Mouse (Mus musculus): Measurements from ENCODE around the gene Naa35.
A peak's percentile ranks its signal among the peaks of the same experiment; 100 is the strongest.
"Not testable (repeated sequence)": the region's sequence is repeated elsewhere in the genome, so short reads cannot be mapped to it uniquely, and the experiment has no call there.

Naa35 gene

DNA sequence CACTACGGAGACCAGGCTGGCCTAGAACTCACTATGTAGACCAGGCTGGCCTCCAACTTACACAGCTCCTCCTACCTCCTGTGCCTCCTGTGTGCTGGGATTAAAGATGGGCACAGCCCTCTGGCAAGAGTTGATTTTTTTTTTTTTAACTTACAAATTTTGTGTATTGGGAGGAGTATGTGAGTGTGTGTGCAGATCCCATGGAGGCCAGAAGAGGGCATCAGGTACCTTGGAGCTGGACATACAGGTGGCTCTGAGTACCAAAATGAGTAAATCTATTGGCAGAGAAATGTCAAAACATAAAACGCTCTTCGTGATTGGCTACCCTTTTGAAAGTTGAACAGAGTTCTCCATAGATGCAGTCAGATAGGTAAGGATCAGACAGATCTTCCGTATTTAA is 4.1 kb upstream of the Naa35 start:
- peak; percentile 34 for DNase-seq (ENCODE audit: low read depth)

DNA sequence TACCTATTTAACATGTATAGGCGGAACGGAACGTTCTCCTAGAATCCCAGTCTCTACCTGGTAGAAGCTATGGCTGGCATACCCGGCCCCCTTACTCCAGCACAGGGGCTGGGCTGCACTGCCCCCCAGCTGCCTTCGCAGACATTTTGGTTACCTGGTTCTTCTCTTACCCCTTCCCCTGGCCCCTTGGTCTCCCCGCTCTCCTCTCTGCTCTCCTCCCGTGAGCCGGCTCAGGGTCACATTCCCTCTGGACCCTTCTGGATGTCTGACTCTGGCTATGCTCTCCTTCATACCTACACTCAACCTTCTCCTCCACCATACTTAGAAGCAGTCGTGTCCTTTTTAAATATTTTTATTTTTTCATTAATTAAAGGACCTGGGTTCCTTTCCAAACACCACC is 578 bp upstream of the Naa35 start:
- DNase-seq (ENCODE audit: low read depth) = no peak

DNA sequence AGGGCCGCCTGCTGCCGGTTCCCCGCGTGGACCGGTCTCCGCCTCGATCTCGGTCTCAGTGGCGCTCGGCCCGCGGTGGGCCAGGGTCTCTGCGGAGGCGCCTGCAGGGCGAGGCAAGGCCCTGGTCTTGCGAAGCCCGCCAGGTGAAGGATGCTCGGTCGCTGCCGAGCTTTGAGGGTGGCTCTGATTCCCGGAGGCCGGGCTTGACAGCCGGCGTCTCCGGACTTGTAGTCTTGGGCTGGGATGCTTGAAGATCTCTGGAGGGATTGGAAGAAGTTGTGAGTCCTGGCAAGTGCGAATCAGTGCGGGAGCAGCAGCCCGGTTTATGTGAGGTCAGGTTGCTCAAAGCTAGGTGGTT is 568 bp downstream of the Naa35 start:
- no peak for DNase-seq (ENCODE audit: low read depth)

DNA sequence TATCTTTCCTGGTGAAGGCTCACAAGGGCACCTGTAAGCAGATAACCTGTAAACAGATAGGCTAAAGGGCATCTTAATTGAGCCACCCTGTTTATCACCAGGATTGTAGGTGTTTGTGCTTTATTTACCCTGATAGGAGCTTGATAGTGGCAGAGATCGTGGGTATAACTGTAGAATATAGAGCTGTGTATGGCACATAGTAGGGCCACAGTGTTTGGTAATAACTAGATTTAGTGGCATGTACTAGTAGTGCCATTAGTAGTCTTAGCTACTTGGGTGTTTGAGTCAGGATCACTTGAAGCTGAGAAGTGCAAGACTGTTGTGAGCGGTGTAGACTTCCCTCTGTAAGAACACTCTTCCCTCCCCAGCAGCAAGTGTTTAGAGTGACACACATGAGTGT is 2.1 kb downstream of the Naa35 start:
- no peak for DNase-seq (ENCODE audit: low read depth)

DNA sequence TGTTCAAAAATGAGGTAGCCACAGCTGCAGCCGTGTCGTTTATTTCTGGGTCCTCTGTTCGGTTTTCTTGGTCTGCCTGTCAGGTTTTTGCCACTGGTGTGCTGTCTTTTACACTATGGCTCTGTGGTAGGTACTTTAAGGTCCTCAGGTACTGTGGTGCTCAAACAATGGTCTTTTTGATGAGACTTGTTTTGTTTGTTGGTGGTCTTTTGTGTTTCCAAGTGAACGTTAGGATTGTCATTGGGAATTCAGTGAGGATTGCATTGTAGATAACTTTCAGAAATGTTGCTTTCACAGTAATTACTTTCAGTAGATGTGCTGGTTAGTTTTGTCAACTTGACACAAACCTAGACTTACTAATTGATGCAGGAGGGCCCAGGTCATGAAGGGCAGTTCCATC is 4.6 kb downstream of the Naa35 start:
- DNase-seq (ENCODE audit: low read depth) = no peak

DNA sequence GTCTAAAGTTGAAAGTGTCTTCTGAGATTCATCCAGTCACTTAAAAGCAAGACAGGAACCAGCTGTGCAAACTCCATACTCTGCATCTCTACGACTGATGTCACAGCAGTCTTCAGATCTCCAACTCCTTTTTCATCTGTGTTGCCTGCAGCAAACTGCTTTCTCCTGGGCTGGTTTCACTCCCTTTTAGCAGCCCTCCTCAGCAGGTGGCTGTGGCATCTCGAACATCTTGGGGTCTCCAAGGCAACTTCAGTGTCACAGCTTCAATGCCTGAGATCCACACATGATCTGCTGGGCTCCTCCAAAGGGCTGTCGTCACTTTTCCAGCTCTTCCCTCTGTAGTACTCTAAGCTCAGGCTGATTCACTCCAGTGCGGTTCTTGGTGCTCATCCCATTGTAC is 5.6 kb downstream of the Naa35 start:
- no peak for DNase-seq (ENCODE audit: low read depth)

DNA sequence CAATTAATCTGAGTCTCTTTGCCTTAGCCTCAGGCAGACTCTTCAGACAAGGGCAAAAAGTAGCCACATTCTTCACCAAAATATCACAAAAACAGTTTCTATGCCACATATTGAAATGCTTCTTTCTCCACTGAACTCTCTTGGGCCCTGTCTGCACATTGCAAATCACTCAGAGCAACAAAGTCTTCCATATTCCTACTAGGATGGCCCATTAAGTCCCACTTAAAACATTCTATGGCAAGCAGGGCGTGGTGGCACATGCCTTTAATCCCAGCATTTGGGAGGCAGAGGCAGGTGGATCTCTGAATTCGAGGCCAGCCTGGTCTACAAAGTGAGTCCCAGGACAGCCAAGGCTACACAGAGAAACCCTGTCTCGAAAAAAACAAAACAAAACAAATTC is 7.0 kb downstream of the Naa35 start:
- DNase-seq (ENCODE audit: low read depth) = not testable (repeated sequence)

DNA sequence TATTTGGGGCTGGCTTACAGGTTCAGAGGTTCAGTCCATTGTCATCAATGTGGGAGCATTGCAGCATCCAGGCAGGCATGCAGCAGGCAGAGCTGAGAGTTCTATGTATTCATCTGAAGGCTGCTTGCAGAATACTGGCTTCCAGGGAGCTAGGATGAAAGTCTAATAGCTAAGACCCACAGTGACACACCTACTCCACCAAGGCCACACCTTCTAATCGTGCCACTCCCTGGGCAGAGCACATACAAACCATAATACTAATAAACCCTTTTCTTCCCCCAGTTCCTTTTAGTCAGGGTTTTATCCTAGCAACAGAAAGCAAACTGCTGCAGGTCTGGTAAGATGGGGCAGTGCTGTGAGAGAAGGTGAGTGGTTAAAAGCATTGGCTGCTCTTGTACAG is 7.6 kb downstream of the Naa35 start:
- DNase-seq (ENCODE audit: low read depth) = no peak

DNA sequence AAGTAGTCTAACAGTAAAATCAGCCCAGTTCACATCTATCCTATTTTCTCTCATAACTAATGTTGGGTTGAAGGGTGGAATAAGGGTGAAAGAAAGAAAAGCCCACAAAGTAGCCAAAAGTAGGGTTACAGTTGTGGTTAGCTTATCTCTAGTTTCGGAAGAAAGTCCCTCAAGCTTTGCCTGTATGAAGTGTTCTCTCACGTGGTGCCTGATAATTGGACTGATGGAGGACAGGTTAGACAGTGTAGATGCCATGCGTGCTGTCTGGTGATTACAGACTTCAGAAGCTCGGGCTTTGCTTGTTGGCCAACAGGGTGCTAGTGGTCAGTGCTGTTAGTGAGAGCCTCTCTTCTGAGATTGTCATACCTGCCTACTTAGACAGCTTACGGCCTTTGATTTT is 18.0 kb downstream of the Naa35 start:
- DNase-seq (ENCODE audit: low read depth) = no peak

DNA sequence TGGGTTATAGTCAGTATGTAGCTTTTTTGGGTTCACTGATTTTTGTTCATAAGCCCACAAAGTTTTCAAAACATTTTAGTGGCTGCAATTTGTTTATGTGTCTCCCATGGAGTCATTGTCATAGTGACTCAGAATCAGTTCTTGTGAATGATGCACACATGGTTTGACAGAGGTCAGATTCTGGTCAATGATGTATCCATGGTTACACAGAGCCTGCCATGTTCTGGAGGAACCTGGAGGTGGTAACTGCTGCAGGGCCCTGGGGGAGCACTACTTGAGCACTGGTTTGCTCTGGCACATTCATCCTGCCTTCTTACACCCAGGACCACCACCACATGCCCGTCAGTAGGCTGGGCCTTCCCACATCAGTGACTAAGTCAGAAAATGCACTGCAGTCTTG is 19.5 kb downstream of the Naa35 start:
- no peak for DNase-seq (ENCODE audit: low read depth)

DNA sequence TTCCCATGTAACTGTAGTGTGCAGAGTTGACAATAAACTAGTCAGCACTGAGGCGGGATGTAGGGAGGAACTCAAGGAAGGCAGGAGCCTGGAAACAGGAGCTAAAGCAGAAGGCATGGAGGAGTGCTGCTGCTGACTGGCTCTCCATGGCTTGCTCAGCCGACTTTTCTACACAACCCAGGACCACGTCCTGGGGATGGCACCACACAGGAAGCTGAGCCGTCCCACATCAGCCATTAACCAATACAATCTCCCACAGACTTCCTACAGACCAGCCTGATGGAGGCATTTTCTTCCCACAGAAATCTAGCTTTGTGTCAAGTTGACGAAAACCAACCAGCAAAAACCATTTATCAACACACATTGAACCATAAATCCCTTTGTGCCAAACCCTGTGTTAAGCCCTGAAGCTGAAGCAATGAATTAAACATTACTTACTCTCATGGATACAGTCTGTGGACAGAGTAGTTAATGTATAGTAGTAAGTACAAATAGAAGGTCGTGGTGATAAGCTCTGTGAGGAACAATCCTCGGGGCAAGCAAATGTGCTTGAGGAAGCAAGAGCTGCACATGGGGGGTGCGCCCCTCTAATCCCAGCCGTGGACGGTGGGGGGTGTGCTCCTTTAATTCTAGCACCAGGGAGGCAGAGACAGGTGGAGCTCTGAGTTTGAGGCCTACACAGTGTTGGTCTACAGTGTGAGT is 20.3 kb downstream of the Naa35 start:
- no peak for DNase-seq (ENCODE audit: low read depth)

DNA sequence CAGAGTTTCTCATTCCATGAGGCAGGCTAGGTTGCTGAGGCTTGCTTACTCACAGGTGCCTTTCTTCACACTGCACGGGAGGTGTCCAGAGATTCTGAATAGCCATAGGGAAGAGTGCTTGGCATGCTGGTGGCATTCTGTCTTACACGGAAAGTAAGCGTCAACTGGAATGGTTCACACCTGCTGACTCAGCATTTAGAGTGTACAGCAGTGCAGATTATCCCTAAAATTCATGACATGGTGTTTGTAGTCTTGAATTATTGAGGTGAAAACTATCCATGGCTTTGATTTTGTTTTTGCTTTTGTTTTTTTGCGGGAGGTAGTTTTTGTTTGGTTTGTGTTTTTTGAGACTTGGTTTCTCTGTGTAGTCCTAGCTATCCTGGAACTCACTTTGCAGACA is 24.8 kb downstream of the Naa35 start:
- no peak for DNase-seq (ENCODE audit: low read depth)

DNA sequence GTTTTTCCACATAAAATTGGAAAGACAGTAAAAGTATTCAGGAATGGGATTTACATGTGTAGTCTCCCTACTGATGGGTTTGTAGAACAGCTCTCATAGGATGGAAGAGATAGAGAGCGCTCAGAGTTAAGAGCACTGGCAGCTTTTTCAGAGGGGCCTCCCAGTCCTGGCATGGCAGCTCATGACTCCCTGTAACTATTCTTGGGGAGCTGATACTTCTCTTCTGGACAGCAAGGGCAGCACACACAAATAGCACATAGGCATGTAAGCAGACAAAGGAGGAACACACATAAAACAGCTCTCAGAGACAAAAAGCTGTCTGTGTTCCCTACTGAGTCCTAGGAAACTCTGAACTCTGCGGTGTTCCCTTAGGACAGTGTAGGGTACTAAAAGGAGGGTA is 25.4 kb downstream of the Naa35 start:
- DNase-seq (ENCODE audit: low read depth) = no peak

DNA sequence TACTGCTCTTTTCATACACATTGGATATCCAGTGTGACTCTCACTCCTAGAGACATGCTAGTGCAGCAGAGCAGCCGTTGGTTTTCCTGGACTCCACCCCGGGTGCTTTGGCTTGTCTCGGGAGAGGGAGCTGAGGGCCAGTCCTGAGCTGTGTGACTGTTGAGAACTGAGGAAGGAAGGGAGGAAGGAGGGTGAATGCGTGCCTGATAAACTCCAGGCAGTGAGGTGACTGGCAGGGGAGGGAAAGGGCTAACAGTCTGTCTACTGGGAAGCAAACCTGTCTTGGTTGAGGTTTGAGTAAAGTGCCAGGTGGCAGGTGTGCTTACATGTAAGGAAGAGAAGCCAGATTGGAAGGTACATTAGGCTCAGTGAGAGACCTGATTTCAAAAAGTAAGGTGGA is 28.8 kb downstream of the Naa35 start:
- no peak for DNase-seq (ENCODE audit: low read depth)

DNA sequence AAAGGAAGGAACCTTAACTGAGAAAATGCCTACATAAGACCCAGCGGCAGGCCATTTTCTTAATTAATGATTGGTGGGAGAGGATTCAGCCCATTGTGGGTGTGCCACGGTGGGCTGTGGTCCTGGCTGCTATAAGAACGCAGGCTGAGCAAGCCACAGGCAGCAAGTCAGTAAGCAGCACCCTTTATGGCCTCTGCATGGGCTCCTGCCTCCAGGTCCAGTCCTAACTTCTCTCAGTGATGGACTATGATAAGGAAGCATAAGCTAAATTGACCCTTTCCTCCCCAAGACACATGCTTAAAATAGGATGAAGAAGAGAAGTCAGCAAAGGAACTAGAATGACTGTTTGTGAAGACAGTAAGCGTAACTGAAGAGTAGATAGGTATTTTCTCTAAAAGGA is 30.1 kb downstream of the Naa35 start:
- DNase-seq (ENCODE audit: low read depth) = no peak

DNA sequence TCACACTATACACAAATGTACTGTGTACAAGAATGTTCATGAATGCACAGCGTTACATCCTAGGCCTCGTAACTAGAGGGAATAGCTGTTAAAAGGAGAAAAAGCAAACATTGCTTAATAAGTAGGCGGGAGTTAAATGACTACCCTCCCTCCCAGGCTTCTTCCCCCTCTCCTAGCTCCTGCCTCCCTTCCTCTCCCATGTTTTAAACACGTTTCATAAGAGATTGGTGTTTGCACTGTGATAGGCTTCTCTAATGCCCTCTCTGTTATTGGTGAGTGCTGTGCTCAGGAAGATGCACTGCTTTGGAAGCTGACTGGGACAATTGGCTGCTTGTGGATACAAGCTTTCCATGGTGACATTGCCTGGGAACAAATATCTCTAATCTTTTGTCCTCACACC is 30.5 kb downstream of the Naa35 start:
- no peak for DNase-seq (ENCODE audit: low read depth)

DNA sequence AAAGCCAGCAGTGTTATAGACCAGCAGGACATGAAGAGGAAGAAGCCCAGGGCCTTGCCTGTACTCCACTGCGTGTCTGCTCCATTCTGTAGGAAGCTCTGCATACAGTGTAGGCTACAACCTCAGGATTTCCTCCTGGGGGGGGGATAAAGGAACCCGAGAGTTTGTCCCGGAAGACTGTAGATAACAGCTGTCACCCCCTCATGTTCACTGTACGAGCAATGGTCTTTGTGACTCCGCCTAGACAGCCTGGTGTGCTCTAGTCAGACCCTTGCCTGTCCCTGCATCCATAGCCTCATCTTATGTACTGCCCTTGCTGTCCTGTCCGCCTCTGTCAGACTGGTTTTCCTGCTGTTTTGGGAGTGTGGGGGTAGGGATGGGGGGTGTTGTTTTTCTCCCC is 33.4 kb downstream of the Naa35 start:
- no peak for DNase-seq (ENCODE audit: low read depth)

DNA sequence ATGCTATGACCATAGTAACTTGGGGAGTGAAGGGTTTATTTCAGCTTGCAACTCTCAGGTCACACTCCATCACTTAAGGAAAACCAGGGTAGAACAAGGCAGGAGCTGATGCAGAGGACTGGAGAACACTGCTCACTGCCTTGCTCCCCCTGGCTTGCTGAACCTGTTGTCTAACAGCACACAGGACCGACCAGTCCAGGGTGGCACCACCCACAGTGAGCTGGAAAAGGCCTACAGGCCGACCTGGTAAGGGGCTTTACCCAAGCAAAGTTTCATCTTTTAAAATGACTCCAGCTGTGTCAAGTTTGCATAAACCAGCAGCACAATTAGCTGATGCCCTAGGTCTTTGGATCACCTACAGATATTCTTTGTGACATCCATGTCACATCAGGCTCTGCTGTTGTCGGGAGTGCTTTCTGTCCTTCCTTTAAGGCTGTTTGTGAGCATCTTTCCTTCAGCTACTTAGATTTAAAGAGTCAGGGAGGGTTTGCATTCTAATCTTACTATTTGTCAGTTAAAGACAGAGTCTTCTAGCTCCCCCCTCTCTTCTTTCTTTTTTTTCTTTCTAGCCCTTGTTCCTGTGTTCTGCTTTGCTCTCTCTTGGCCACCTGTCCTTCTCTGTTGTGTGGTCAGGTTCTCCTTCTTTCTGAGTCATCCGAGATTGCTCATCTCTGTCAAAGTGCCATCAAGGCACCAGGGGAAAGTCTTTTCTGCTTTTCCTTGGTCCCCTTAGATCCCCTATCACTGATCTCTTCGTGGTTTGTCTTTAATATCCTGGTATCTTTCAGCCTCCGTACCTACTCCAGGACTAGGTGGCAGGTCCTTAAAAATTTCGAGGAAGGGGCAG is 36.8 kb downstream of the Naa35 start:
- DNase-seq (ENCODE audit: low read depth) = no peak

DNA sequence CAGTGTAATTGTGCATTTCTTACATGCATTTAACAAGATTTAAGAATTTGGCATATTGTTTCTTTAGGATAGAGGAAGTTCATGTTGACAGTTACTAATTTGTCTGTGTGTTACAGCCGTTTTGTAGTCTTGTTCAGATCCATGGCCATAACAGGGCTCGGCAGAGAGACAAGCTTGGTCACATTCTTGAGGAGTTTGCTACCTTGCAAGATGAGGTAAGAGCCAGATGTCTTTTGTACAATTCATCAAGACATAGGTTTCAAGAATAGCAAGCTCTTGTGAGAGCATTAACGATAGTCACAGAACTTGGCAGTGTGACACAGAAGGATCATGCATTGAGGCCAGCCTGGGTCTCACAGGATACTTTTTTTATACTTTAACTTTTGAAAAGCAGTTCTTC is 39.3 kb downstream of the Naa35 start:
- DNase-seq (ENCODE audit: low read depth) = no peak

DNA sequence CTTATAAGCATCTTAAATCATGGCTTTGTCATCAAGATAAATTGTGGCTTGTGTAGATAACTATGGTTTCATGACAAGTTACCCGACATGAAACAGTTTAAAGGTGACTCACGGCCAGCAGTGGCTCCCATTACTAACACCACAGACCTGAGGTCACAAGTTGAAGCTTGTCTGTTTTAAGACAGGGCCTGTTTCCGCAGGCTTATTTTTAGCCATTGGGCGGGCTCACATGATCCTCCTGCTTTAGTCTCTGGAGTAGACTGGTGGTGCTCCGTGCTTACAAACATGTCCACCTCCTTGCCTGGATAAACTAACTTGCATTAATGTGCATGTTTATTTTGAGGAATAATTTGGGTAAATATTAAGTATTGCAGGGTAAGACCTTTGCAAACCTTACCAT is 39.8 kb downstream of the Naa35 start:
- DNase-seq (ENCODE audit: low read depth) = no peak

DNA sequence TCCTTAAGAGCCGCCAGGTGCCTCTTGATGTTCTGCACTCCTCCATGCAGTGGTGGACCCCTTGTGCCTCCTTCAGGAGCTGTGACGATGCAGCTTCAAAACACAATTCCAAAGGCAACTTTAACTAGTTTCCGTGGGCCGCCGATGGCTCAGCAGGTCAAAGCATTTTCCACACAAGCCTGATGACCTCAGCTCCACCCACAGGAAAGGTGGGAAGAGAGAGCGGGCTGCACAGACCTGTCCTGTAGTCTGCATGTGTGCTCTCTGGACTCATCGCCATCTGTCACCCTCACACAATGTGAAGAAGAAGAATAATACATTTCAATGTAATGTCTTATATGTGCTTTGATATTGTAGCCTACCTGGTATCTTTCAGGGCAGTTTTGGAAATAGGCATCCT is 41.7 kb downstream of the Naa35 start:
- DNase-seq (ENCODE audit: low read depth) = no peak

DNA sequence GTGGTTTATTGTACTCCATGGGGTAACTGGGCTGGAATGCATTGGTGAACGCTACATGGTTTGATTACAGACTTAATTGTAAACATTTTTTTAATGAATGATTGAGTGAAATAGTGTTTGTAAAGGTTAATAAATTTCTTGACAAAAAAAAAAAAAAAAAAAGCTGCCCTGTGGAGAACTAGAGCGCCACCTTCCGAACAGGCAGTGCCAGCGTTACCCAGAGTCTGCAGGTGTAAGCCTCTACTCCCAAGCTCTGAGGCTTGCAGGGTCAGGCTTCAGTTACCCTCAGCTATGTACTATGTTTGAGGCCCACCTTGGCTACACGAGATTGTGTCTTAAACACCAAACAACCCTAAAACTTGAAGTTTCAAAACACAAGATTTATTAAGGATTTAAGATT is 49.6 kb downstream of the Naa35 start:
- no peak for DNase-seq (ENCODE audit: low read depth)

DNA sequence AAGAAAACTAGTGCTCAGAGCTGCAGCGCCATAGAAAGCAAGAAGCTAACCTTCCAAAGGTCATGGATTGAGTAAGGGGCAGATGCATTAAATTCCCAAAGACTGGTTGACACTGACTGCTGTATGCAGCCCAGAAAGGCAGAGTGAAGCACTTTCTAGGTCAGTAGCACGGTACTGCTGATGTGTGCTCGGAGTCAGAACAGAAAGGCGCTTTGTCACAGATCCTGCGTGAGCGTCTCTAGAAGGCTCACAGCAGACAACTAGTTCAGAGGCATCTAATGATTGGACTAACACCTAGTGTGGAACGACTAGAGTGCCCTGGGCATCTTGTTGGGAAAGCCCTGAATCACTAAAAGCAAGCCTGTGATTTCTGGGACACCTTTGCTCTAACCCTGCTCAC is 52.7 kb downstream of the Naa35 start:
- no peak for DNase-seq (ENCODE audit: low read depth)
